Mouse (Mus musculus) ES-Bruce4 (cell line): ENCODE measurements around the gene Gm3417. TPM values are rescaled to one million over a fixed set of nuclear protein-coding genes. Genes with fewer than 3 reads are reported as not detected.
A peak's percentile ranks its signal among the peaks of the same experiment; 100 is the strongest.

ENCODE experiments used
- H3K27ac ChIP-seq: 2 replicates; pipeline ENCODE4 v1.5.1; 2012; ENCODE audit warnings: low read length, inconsistent platforms; ENCODE audit not compliant: insufficient read depth
- H3K27me3 ChIP-seq: 2 replicates; pipeline ENCODE4 v1.6.1; 2012; ENCODE audit warnings: mild to moderate bottlenecking, low read length, inconsistent platforms; ENCODE audit not compliant: control insufficient read depth, poor library complexity, insufficient read depth, severe bottlenecking
- H3K36me3 ChIP-seq: 2 replicates; pipeline ENCODE4 v1.6.1; 2012; ENCODE audit warnings: inconsistent platforms, mild to moderate bottlenecking, low read length, moderate library complexity; ENCODE audit not compliant: control insufficient read depth, poor library complexity, insufficient read depth, severe bottlenecking
- H3K4me1 ChIP-seq: one replicate; pipeline ENCODE4 v1.8.1; 2011; ENCODE audit warnings: low read length; ENCODE audit not compliant: control insufficient read depth, insufficient read depth
- H3K4me3 ChIP-seq: 2 replicates; pipeline ENCODE4 v1.5.1; 2011; ENCODE audit warnings: low read depth, mild to moderate bottlenecking, low read length
- H3K9ac ChIP-seq: 2 replicates; pipeline ENCODE4 v1.6.1; 2012; ENCODE audit warnings: low read depth, mild to moderate bottlenecking, inconsistent platforms; ENCODE audit not compliant: poor library complexity, severe bottlenecking
- H3K9me3 ChIP-seq: replicated peaks from 2 replicates; pipeline ENCODE4 v1.6.1; 2012; ENCODE audit warnings: mild to moderate bottlenecking, low read length, inconsistent platforms; ENCODE audit not compliant: control insufficient read depth, poor library complexity, insufficient read depth, severe bottlenecking
- CTCF ChIP-seq: IDR thresholded peaks from one replicate; pipeline ENCODE4 v1.8.1; 2011; ENCODE audit warnings: low read depth, low read length
- EP300 ChIP-seq: IDR thresholded peaks from 2 replicates; pipeline ENCODE4 v1.6.1; 2011; ENCODE audit warnings: low read depth, low read length; ENCODE audit not compliant: insufficient read depth
- POLR2A ChIP-seq: IDR thresholded peaks from one replicate; pipeline ENCODE4 v1.8.1; 2011; ENCODE audit warnings: low read length; ENCODE audit not compliant: insufficient read depth
- polyA plus RNA-seq: library from polyadenylated mRNA; stranded (reverse); fragments of >200 nt; gene quantifications from 2 replicates; pipeline ENCODE4 v1.2.4, GENCODE M21; 2011; ENCODE audit warnings: low read depth; ENCODE audit not compliant: missing spikeins, insufficient read depth, insufficient read length

The Gm3417 gene
- polyA plus RNA-seq, 1 experiment: not detected

DNA sequence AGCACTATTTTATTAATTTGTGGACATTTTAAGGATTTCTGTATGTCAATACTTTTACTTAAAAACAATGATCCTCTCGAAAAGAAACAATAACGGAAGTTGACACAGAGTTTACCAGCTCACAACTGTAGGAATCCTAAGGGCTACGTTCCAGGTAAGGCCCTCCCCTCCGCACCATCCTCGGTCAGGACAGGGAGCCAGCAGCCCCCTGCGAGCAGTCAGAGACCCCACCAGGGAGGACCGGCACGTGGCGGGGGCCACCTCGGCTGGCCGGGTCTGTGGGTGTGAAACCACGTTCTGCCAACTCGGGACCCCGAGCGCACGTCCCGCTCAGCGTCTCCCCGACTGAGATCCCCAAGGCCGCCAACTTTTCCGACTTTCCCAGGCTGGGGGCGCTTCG lies 18.1 kb downstream of the Gm3417 start:
- TF ChIP-seq EP300: no peak
- no peak for TF ChIP-seq POLR2A
- no peak for TF ChIP-seq CTCF
- Histone ChIP-seq H3K9me3 (no peaks in the 10 kb centered on the region), H3K4me3 (peak overlapping the region; percentile 89), H3K9ac (peak overlapping the region; percentile 63), H3K27ac (no peak overlapping the region), H3K36me3 (peaks cover 4% of the 10 kb centered on the region; the same call in 1 of the 2 replicates), H3K27me3 (no peaks in the 10 kb centered on the region), H3K4me1 (no peaks in the 10 kb centered on the region)

DNA sequence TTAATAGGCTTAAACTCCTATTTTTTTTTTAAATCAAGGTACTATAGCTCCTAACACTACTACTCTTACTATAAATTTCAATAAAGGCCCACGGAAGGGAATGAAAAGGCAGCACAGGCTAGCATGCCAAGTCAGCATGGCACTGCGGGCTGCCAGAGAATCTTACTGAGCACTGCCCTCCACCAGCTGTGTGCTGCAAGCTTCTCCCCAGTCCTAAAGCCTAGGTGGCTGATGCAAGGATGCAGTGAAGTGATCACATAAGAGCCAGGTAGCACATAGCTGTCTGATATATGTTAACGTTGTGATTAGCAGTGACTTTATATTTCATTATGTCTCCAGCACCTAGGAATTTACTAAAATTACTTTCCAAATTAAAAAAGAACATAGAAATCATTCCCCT lies 18.6 kb downstream of the Gm3417 start:
- no peak overlapping the region for H3K27ac ChIP-seq
- H3K9ac ChIP-seq: peak overlapping the region; percentile 4
- H3K4me1 ChIP-seq: no peaks in the 10 kb centered on the region
- H3K9me3 ChIP-seq: no peaks in the 10 kb centered on the region
- TF ChIP-seq CTCF: no peak
- no peak for TF ChIP-seq POLR2A
- no peak for TF ChIP-seq EP300
- peak overlapping the region; percentile 15; the same call in 1 of the 2 replicates for H3K4me3 ChIP-seq
- H3K27me3 ChIP-seq: no peaks in the 10 kb centered on the region
- H3K36me3 ChIP-seq: peaks cover 7% of the 10 kb centered on the region

DNA sequence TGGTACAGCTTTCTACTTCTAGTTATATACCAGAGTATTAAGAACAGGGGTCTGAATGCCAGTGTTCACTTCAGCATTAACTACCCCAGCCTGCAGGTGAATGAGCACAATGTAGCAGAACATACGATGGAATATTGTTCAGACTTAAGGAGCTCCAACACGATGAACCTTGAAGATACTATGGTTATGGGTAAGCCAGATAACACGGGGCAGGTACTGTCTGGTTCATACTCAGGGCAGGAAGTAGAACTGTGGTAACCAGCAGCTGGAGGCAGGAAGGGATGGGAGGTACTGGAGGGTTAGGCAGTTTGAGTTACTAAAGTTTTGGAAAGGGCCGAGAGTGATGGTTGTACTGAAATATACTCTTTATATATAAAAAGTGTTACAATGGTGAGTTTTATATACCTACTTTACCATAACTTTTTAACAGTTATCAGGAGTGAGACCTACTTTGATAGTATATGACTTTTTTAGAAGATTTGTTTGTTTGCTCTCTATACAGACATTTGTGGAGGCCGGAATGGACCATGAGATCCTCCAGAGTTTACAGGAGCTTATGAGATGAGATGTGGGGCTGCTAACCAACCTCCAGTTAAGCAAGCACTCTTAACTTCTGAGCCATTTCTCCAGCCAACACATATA lies 19.8 kb downstream of the Gm3417 start:
- H3K9me3 ChIP-seq: no peaks in the 10 kb centered on the region
- no peak overlapping the region for H3K9ac ChIP-seq
- no peaks in the 10 kb centered on the region for H3K27me3 ChIP-seq
- H3K36me3 ChIP-seq: peaks cover 18% of the 10 kb centered on the region
- no peak for TF ChIP-seq CTCF
- no peak for TF ChIP-seq EP300
- TF ChIP-seq POLR2A: no peak
- no peak overlapping the region for H3K27ac ChIP-seq
- no peak overlapping the region for H3K4me3 ChIP-seq
- H3K4me1 ChIP-seq: no peaks in the 10 kb centered on the region

DNA sequence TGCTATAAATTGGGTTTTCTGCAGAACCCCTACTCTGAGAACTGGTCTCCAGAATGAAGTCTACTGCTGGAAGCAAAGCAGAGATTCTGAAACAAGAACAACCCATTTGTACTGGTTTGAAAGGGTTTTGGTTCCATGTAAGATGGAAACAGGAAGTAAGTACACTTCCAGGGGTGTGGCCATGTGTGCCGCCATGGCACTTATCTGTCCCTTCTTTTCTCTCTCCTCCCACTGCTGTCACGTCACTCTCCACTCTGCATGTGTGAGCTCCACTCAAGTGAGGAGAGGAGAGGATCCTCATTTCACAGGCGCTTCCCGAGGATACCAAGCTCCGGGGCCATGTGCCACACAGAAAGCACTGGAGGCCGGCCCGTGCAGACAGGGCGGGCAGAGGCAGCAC lies 25.1 kb downstream of the Gm3417 start:
- H3K4me3 ChIP-seq: no peak overlapping the region
- no peaks in the 10 kb centered on the region for H3K9me3 ChIP-seq
- TF ChIP-seq CTCF (no peak), EP300 (no peak), POLR2A (no peak)
- no peak overlapping the region for H3K9ac ChIP-seq
- no peaks in the 10 kb centered on the region for H3K27me3 ChIP-seq
- peaks cover 37% of the 10 kb centered on the region for H3K36me3 ChIP-seq
- H3K4me1 ChIP-seq: no peaks in the 10 kb centered on the region
- no peak overlapping the region for H3K27ac ChIP-seq

DNA sequence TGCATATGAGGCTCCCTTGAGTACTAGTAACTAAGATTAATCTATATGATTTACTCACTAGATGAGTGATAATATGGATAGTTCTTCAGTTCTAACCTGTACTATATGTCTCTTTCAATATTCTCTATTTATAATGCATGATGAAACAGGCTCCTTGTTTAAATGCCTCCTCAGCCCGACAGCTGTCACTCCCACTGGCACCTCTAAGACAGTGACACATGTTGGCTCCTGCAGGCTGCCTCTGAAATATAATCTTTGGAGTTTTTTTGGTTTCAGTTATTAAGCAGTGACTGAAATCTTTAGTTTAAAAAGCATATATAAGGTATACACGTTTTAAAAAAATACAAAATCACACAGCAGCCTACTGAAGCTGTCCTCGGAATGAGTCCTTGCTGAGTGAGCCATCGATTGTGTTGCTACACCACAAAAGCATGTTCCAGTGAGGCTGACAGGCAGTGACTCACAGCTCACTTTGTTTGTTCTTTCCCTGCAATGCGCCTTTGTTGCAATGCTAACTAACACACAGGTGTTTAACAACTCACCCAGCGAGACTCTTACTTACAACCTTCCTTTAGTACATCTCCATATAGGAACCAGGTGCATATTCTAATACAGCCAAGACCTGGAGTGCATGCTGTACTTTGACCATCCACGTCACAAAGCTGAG lies 29.3 kb downstream of the Gm3417 start:
- H3K9me3 ChIP-seq: no peaks in the 10 kb centered on the region
- no peaks in the 10 kb centered on the region for H3K27me3 ChIP-seq
- H3K27ac ChIP-seq: no peak overlapping the region
- peaks cover 45% of the 10 kb centered on the region for H3K36me3 ChIP-seq
- no peak overlapping the region for H3K4me3 ChIP-seq
- H3K4me1 ChIP-seq: no peaks in the 10 kb centered on the region
- no peak overlapping the region for H3K9ac ChIP-seq
- TF ChIP-seq POLR2A: no peak
- TF ChIP-seq CTCF: no peak
- no peak for TF ChIP-seq EP300

DNA sequence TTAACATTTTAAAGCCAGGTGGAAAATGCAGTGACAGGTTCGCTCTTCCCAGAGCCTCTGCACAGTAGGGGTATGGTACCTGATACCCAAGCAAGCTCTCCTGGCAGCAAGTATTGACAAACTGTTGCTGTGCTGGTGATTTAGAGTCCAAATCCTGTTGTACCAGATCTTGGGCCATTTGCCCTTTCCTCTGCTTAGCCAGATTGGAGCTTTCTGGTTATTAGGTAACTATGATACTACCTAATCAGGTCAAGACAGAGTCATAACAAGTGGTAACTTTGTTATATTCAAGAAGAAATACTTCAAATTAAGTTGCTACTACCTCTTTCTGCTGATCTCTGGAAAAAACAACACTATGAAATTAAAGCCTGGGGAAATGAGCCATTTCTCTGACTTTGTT lies 34.0 kb downstream of the Gm3417 start:
- TF ChIP-seq POLR2A (no peak), EP300 (no peak), CTCF (no peak)
- H3K27me3 ChIP-seq: no peaks in the 10 kb centered on the region
- no peaks in the 10 kb centered on the region for H3K9me3 ChIP-seq
- no peak overlapping the region for H3K27ac ChIP-seq
- H3K4me3 ChIP-seq: no peak overlapping the region
- H3K36me3 ChIP-seq: peaks cover 22% of the 10 kb centered on the region
- H3K4me1 ChIP-seq: no peaks in the 10 kb centered on the region
- H3K9ac ChIP-seq: no peak overlapping the region
